Mouse (Mus musculus): ENCODE data around the gene Gm49450. TPM values are rescaled to one million over a fixed set of nuclear protein-coding genes. Genes with fewer than 3 reads are reported as not detected.
"Not testable (repeated sequence)": the region's sequence is repeated elsewhere in the genome, so short reads cannot be mapped to it uniquely, and the experiment has no call there.

Gene Gm49450
- total RNA-seq, 2 experiments from 2014 or later, result not detected

- intact Hi-C loops (cut with DNase I), result not testable (repeated sequence)
- peak; percentile 39 to 41 for DNase-seq
Observed at GRCm38 (mm10) chr15:98933004-98933671, 20.2 kb downstream of the Gm49450 start.

- no peak for DNase-seq
- intact Hi-C loops (cut with DNase I), result no loop called here
Observed at GRCm38 (mm10) chr15:98930998-98931397, 22.4 kb downstream of the Gm49450 start.

GRCm38 (mm10) chr15:98930017-98930734 is 23.2 kb downstream of the Gm49450 start:
- DNase-seq, result no peak
- intact Hi-C loops (cut with DNase I), result no loop called here

- intact Hi-C loops (cut with DNase I), result loop anchor here (1.0 to 5.0 kb wide), 3 partner anchors 36 to 66 kb away; no protein-coding TSS in a partner anchor
- DNase-seq, result peak; percentile 85 to 86
Observed at GRCm38 (mm10) chr15:98928598-98929240, 24.6 kb downstream of the Gm49450 start.

GRCm38 (mm10) chr15:98927566-98927965 is 25.8 kb downstream of the Gm49450 start:
- intact Hi-C loops (cut with DNase I), result loop anchor here (5.0 kb wide), 1 partner anchor 50 kb away; no protein-coding TSS in a partner anchor
- no peak for DNase-seq

- DNase-seq, result no peak
- intact Hi-C loops (cut with DNase I), result loop anchor here (5.0 kb wide), 1 partner anchor 47 kb away; no protein-coding TSS in a partner anchor
Observed at GRCm38 (mm10) chr15:98924682-98925081, 28.7 kb downstream of the Gm49450 start.

- DNase-seq, result no peak
- intact Hi-C loops (cut with DNase I), result no loop called here
Observed at GRCm38 (mm10) chr15:98923031-98923537, 30.3 kb downstream of the Gm49450 start.

- intact Hi-C loops (cut with DNase I), result no loop called here
- no peak for DNase-seq
Observed at GRCm38 (mm10) chr15:98922581-98922980, 30.8 kb downstream of the Gm49450 start.

GRCm38 (mm10) chr15:98921510-98921909 is 31.8 kb downstream of the Gm49450 start:
- DNase-seq, result no peak
- intact Hi-C loops (cut with DNase I), result no loop called here

GRCm38 (mm10) chr15:98918499-98918895 is 34.9 kb downstream of the Gm49450 start:
- DNase-seq, result not testable (repeated sequence)
- intact Hi-C loops (cut with DNase I), result loop anchor here (5.0 kb wide), 1 partner anchor 36 kb away; no protein-coding TSS in a partner anchor

- intact Hi-C loops (cut with DNase I), result loop anchor here (2.0 to 5.0 kb wide), 2 partner anchors 21 to 36 kb away; no protein-coding TSS in a partner anchor
- peak; percentile 100 for DNase-seq
Observed at GRCm38 (mm10) chr15:98917538-98918498, 35.5 kb downstream of the Gm49450 start, which contains the start of gene Lmbr1l. TSS of gene Lmbr1l (minus strand) at chr15:98918231.

- DNase-seq, result peak; percentile 38 to 60
- intact Hi-C loops (cut with DNase I), result loop anchor here (2.0 to 5.0 kb wide), 2 partner anchors 20 to 35 kb away; no protein-coding TSS in a partner anchor
Observed at GRCm38 (mm10) chr15:98917091-98917490, 36.3 kb downstream of the Gm49450 start.

GRCm38 (mm10) chr15:98916016-98916415 is 37.3 kb downstream of the Gm49450 start:
- DNase-seq, result no peak
- intact Hi-C loops (cut with DNase I), result loop anchor here (2.0 to 5.0 kb wide), 2 partner anchors 19 to 34 kb away; no protein-coding TSS in a partner anchor

GRCm38 (mm10) chr15:98914903-98915302 is 38.4 kb downstream of the Gm49450 start:
- intact Hi-C loops (cut with DNase I), result loop anchor here (5.0 kb wide), 1 partner anchor 33 kb away; no protein-coding TSS in a partner anchor
- DNase-seq, result no peak

- DNase-seq, result peak; percentile 25 to 56
- intact Hi-C loops (cut with DNase I), result no loop called here
Observed at GRCm38 (mm10) chr15:98904692-98905091, 48.7 kb downstream of the Gm49450 start.

- DNase-seq, result no peak
- intact Hi-C loops (cut with DNase I), result no loop called here
Observed at GRCm38 (mm10) chr15:98902600-98902999, 50.8 kb downstream of the Gm49450 start.

GRCm38 (mm10) chr15:98901530-98901929 is 51.8 kb downstream of the Gm49450 start:
- intact Hi-C loops (cut with DNase I), result no loop called here
- no peak for DNase-seq

- DNase-seq, result peak; percentile 16 to 22
Observed at GRCm38 (mm10) chr15:98897928-98898800, 55.2 kb downstream of the Gm49450 start, which contains the start of gene Dhh. TSS of gene Dhh (minus strand) at chr15:98898540.

More at GRCm38 (mm10) chr15:98897928-98898800, 55.2 kb downstream of the Gm49450 start, which contains the start of gene Dhh:
- intact Hi-C loops (cut with DNase I), result loop anchor here (2.0 kb wide), 1 partner anchor 19 kb away; no protein-coding TSS in a partner anchor

All from heart, postnatal 10 days (tissue).